Mouse (Mus musculus): Measurements from ENCODE around the gene Rnf103. TPM values are rescaled to one million over a fixed set of nuclear protein-coding genes. Genes with fewer than 3 reads are reported as not detected.

The Rnf103 gene
- polyA plus RNA-seq, 1 experiment from 2014 or later = 6.5 TPM

GRCm38 (mm10) chr6:71503670-71504069 is 10.0 kb downstream of the Rnf103 start:
- no peaks in the 10 kb centered on the region for H3K27me3 ChIP-seq (ENCODE audit: control insufficient read depth, insufficient read depth, low read depth, low read length)
- no peak overlapping the region for H3K4me3 ChIP-seq (ENCODE audit: low read depth, low read length)
- H3K4me1 ChIP-seq (ENCODE audit: control insufficient read depth, low read depth, low read length) = no peaks in the 10 kb centered on the region
- no peak overlapping the region for H3K9ac ChIP-seq (ENCODE audit: low read depth, low read length)
- no peak for ATAC-seq (ENCODE audit: low read depth)
- H3K27ac ChIP-seq (ENCODE audit: low read length) = no peak overlapping the region
- no peak overlapping the region for H3K4me2 ChIP-seq (ENCODE audit: low read depth, low read length)
- no peaks in the 10 kb centered on the region for H3K9me3 ChIP-seq (replicated peaks; ENCODE audit: control insufficient read depth, low read length)
- peaks cover 2% of the 10 kb centered on the region for H3K36me3 ChIP-seq (ENCODE audit: control insufficient read depth, insufficient read depth)

GRCm38 (mm10) chr6:71504091-71504490 is 10.4 kb downstream of the Rnf103 start:
- Histone ChIP-seq H3K27me3 (ENCODE audit: control insufficient read depth, insufficient read depth, low read depth, low read length) (no peaks in the 10 kb centered on the region), H3K36me3 (ENCODE audit: control insufficient read depth, insufficient read depth) (peaks cover 2% of the 10 kb centered on the region), H3K27ac (ENCODE audit: low read length) (no peak overlapping the region), H3K9ac (ENCODE audit: low read depth, low read length) (no peak overlapping the region), H3K9me3 (replicated peaks; ENCODE audit: control insufficient read depth, low read length) (no peaks in the 10 kb centered on the region), H3K4me3 (ENCODE audit: low read depth, low read length) (no peak overlapping the region), H3K4me2 (ENCODE audit: low read depth, low read length) (no peak overlapping the region), H3K4me1 (ENCODE audit: control insufficient read depth, low read depth, low read length) (no peaks in the 10 kb centered on the region)
- WGBS (ENCODE audit: insufficient replicate concordance) = 71% methylated on average over 4 of the region's 4 CpGs
- ATAC-seq (ENCODE audit: low read depth) = no peak

- 70% methylated on average over 2 of the region's 2 CpGs for WGBS (ENCODE audit: insufficient replicate concordance)
- H3K4me3 ChIP-seq (ENCODE audit: low read depth, low read length) = no peak overlapping the region
- H3K9me3 ChIP-seq (replicated peaks; ENCODE audit: control insufficient read depth, low read length) = no peaks in the 10 kb centered on the region
- no peak overlapping the region for H3K27ac ChIP-seq (ENCODE audit: low read length)
- no peak overlapping the region for H3K9ac ChIP-seq (ENCODE audit: low read depth, low read length)
- no peak for ATAC-seq (ENCODE audit: low read depth)
- peaks cover 3% of the 10 kb centered on the region for H3K36me3 ChIP-seq (ENCODE audit: control insufficient read depth, insufficient read depth)
- no peaks in the 10 kb centered on the region for H3K27me3 ChIP-seq (ENCODE audit: control insufficient read depth, insufficient read depth, low read depth, low read length)
- H3K4me2 ChIP-seq (ENCODE audit: low read depth, low read length) = no peak overlapping the region
- H3K4me1 ChIP-seq (ENCODE audit: control insufficient read depth, low read depth, low read length) = no peaks in the 10 kb centered on the region
These were observed 12.0 kb downstream of the Rnf103 start for GRCm38 (mm10) chr6:71505671-71506070.

GRCm38 (mm10) chr6:71519476-71519875 is 25.8 kb downstream of the Rnf103 start:
- no peak for ATAC-seq (ENCODE audit: low read depth)
- no peaks in the 10 kb centered on the region for H3K9me3 ChIP-seq (replicated peaks; ENCODE audit: control insufficient read depth, low read length)
- no peaks in the 10 kb centered on the region for H3K27me3 ChIP-seq (ENCODE audit: control insufficient read depth, insufficient read depth, low read depth, low read length)
- H3K9ac ChIP-seq (ENCODE audit: low read depth, low read length) = no peak overlapping the region
- H3K36me3 ChIP-seq (ENCODE audit: control insufficient read depth, insufficient read depth) = no peaks in the 10 kb centered on the region
- H3K4me2 ChIP-seq (ENCODE audit: low read depth, low read length) = no peak overlapping the region
- 71% methylated on average over 4 of the region's 4 CpGs for WGBS (ENCODE audit: insufficient replicate concordance)
- no peak overlapping the region for H3K27ac ChIP-seq (ENCODE audit: low read length)
- H3K4me3 ChIP-seq (ENCODE audit: low read depth, low read length) = no peak overlapping the region
- H3K4me1 ChIP-seq (ENCODE audit: control insufficient read depth, low read depth, low read length) = no peaks in the 10 kb centered on the region

GRCm38 (mm10) chr6:71525556-71525955 is 31.9 kb downstream of the Rnf103 start:
- Histone ChIP-seq H3K9ac (ENCODE audit: low read depth, low read length) (no peak overlapping the region), H3K36me3 (ENCODE audit: control insufficient read depth, insufficient read depth) (no peaks in the 10 kb centered on the region), H3K4me2 (ENCODE audit: low read depth, low read length) (no peak overlapping the region), H3K27ac (ENCODE audit: low read length) (no peak overlapping the region), H3K4me3 (ENCODE audit: low read depth, low read length) (no peak overlapping the region), H3K9me3 (replicated peaks; ENCODE audit: control insufficient read depth, low read length) (no peaks in the 10 kb centered on the region), H3K4me1 (ENCODE audit: control insufficient read depth, low read depth, low read length) (no peaks in the 10 kb centered on the region), H3K27me3 (ENCODE audit: control insufficient read depth, insufficient read depth, low read depth, low read length) (no peaks in the 10 kb centered on the region)
- no peak for ATAC-seq (ENCODE audit: low read depth)
- WGBS (ENCODE audit: insufficient replicate concordance) = 54% methylated on average over 3 of the region's 3 CpGs

GRCm38 (mm10) chr6:71527056-71527455 is 33.4 kb downstream of the Rnf103 start:
- Histone ChIP-seq H3K4me1 (ENCODE audit: control insufficient read depth, low read depth, low read length) (no peaks in the 10 kb centered on the region), H3K36me3 (ENCODE audit: control insufficient read depth, insufficient read depth) (no peaks in the 10 kb centered on the region), H3K4me2 (ENCODE audit: low read depth, low read length) (no peak overlapping the region), H3K27me3 (ENCODE audit: control insufficient read depth, insufficient read depth, low read depth, low read length) (no peaks in the 10 kb centered on the region), H3K4me3 (ENCODE audit: low read depth, low read length) (no peak overlapping the region), H3K9ac (ENCODE audit: low read depth, low read length) (no peak overlapping the region), H3K9me3 (replicated peaks; ENCODE audit: control insufficient read depth, low read length) (no peaks in the 10 kb centered on the region), H3K27ac (ENCODE audit: low read length) (no peak overlapping the region)
- whole genome bisulfite sequencing (ENCODE audit: insufficient replicate concordance) = 75% methylated on average over 10 of the region's 10 CpGs
- no peak for ATAC-seq (ENCODE audit: low read depth)

- Histone ChIP-seq H3K27ac (ENCODE audit: low read length) (no peak overlapping the region), H3K4me2 (ENCODE audit: low read depth, low read length) (no peak overlapping the region), H3K27me3 (ENCODE audit: control insufficient read depth, insufficient read depth, low read depth, low read length) (no peaks in the 10 kb centered on the region), H3K4me1 (ENCODE audit: control insufficient read depth, low read depth, low read length) (no peaks in the 10 kb centered on the region), H3K36me3 (ENCODE audit: control insufficient read depth, insufficient read depth) (no peaks in the 10 kb centered on the region), H3K9me3 (replicated peaks; ENCODE audit: control insufficient read depth, low read length) (no peaks in the 10 kb centered on the region), H3K4me3 (ENCODE audit: low read depth, low read length) (no peak overlapping the region), H3K9ac (ENCODE audit: low read depth, low read length) (no peak overlapping the region)
- 84% methylated on average over 9 of the region's 9 CpGs for WGBS (ENCODE audit: insufficient replicate concordance)
- ATAC-seq (ENCODE audit: low read depth) = no peak
These were observed 34.1 kb downstream of the Rnf103 start for GRCm38 (mm10) chr6:71527826-71528225.

GRCm38 (mm10) chr6:71530176-71530575 is 36.5 kb downstream of the Rnf103 start:
- Histone ChIP-seq H3K4me3 (ENCODE audit: low read depth, low read length) (no peak overlapping the region), H3K4me2 (ENCODE audit: low read depth, low read length) (no peak overlapping the region), H3K9ac (ENCODE audit: low read depth, low read length) (no peak overlapping the region), H3K36me3 (ENCODE audit: control insufficient read depth, insufficient read depth) (no peaks in the 10 kb centered on the region), H3K4me1 (ENCODE audit: control insufficient read depth, low read depth, low read length) (no peaks in the 10 kb centered on the region), H3K27me3 (ENCODE audit: control insufficient read depth, insufficient read depth, low read depth, low read length) (no peaks in the 10 kb centered on the region), H3K9me3 (replicated peaks; ENCODE audit: control insufficient read depth, low read length) (no peaks in the 10 kb centered on the region), H3K27ac (ENCODE audit: low read length) (no peak overlapping the region)
- 73% methylated on average over 8 of the region's 8 CpGs for WGBS (ENCODE audit: insufficient replicate concordance)
- no peak for ATAC-seq (ENCODE audit: low read depth)

GRCm38 (mm10) chr6:71537286-71537685 is 43.6 kb downstream of the Rnf103 start:
- Histone ChIP-seq H3K4me1 (ENCODE audit: control insufficient read depth, low read depth, low read length) (no peaks in the 10 kb centered on the region), H3K9ac (ENCODE audit: low read depth, low read length) (no peak overlapping the region), H3K27me3 (ENCODE audit: control insufficient read depth, insufficient read depth, low read depth, low read length) (no peaks in the 10 kb centered on the region), H3K9me3 (replicated peaks; ENCODE audit: control insufficient read depth, low read length) (no peaks in the 10 kb centered on the region), H3K4me2 (ENCODE audit: low read depth, low read length) (no peak overlapping the region), H3K27ac (ENCODE audit: low read length) (no peak overlapping the region), H3K4me3 (ENCODE audit: low read depth, low read length) (no peak overlapping the region), H3K36me3 (ENCODE audit: control insufficient read depth, insufficient read depth) (no peaks in the 10 kb centered on the region)
- no peak for ATAC-seq (ENCODE audit: low read depth)

All from liver, embryonic 16.5 days (tissue).